Mouse (Mus musculus): ENCODE data around the gene Gda.

GRCm38 (mm10) chr19:21379195-21379594, 94.0 kb downstream of the Gda start:
- TF ChIP-seq CTCF (conservative IDR thresholded peaks at IDR 0.05 in 1 of 2, IDR thresholded peaks at IDR 0.05 in 1 of 2; ENCODE audit: low read depth in 2 of 2, low read length in 2 of 2) = no peak
- TF ChIP-seq JUN (IDR thresholded peaks at IDR 0.05; ENCODE audit: insufficient read depth, low read depth, low read length) = no peak
- no peak for TF ChIP-seq POLR2A (IDR thresholded peaks at IDR 0.05; ENCODE audit: low read depth, low read length)
- TF ChIP-seq ELF1 (IDR thresholded peaks at IDR 0.05; ENCODE audit: low read depth, low read length) = no peak
- TF ChIP-seq POLR2AphosphoS2 (IDR thresholded peaks at IDR 0.05; ENCODE audit: low read depth, low read length) = no peak

Measured in CH12.LX (cell line).